Mouse (Mus musculus): ENCODE results near the gene Cfdp1. TPM values are rescaled to one million over a fixed set of nuclear protein-coding genes. Genes with fewer than 3 reads are reported as not detected.
A peak's percentile ranks its signal among the peaks of the same experiment; 100 is the strongest.

Gene Cfdp1
- polyA plus RNA-seq, 1 experiment, result 94.5 TPM

DNA sequence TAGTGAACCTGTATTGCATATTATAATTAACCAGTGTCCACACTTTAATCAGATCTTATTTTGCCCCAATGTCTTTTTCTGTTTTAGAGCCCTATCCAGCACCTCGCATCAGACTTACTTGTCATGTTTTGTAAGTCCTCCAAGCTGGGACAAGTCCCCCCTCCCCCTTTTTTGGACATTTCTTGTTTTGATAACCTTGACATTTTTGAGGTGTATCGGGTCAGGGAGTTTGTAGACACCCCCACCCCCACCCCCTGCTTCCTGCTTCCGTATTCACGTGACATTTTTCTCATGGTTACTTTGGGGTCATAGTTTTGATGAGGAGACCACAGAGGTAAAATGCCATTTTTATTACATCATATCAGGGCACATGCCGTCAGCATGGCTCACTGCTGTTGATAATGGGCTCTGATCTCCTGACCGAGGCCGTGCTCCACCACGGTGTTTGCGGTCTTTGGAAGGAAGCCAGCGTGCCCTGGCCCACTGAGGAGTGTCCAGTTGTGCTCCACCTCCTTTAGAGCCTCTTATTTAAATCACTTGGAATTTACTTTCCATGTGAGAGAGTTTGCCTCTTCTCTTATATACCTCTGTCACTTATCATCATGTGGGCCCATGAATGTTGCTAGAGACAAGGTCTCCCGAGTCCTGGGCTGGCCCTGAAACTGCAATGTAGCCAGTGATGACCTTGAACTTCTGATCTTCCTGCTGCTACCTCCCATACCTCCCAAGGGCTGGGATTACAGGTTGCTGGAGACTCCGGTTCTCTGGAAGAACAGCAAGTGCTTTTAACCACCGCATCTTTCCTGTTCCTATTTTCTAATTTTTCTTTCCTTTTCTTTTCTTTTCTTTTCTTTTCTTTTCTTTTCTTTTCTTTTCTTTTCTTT is 107.3 kb downstream of the Cfdp1 start:
- Histone ChIP-seq H3K4me3 (replicated peaks; ENCODE audit: insufficient read depth, low read depth, low read length) (no peak overlapping the region), H3K4me1 (ENCODE audit: control insufficient read depth, insufficient read depth, low read length) (peaks cover 20% of the 10 kb centered on the region), H3K27ac (ENCODE audit: insufficient read depth, low read length) (no peak overlapping the region), H3K27me3 (ENCODE audit: control insufficient read depth, insufficient read depth, low read length) (no peaks in the 10 kb centered on the region)
- 68% methylated on average over 13 of the region's 13 CpGs for WGBS
- TF ChIP-seq POLR2A (IDR thresholded peaks at IDR 0.05; ENCODE audit: borderline replicate concordance, insufficient read depth, low read length), result no peak
- TF ChIP-seq CTCF (IDR thresholded peaks at IDR 0.05; ENCODE audit: borderline replicate concordance, insufficient read depth, low read depth, low read length), result no peak
- peak in 1 of 2 experiments; percentile 8 for DNase-seq

DNA sequence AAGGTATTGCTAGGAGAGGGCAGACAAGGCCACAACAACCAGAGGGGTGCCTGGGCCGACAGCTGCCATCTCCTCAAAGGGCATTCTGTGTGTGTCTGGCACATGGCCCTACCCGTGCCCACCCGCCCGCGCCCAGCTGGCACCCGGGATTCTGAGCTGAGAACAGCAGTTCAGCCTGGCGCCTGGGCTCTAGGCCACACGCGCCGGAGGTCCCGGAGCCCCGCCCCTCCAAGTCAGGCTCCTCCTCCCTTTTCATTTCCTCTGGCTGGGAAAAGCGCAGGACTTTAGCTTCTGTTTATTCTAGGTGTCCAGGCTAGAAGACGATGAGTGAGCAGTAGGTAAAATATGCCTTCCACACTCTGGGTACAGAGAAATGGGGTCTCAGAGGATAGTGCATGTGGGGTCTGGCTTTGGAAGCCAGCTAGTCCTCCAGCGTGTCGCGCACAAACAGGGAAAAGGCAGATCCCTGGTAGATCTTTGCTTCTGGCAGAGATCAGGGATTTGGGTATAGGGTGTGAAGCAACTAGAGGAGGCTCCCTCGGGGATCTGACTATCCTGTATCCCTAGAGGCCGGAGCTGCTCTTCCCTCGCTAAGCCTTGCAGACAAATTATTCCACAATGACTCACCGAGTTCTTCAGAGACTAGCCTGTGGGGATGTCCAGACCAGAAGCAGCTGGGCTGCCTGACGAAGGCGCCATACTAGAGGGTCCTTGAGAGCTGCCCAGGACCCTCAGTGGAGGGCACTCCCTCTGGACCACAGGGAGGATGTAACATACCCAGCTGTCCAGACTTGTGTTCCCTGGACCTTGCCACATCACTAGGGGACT is 108.3 kb downstream of the Cfdp1 start:
- Histone ChIP-seq H3K4me1 (ENCODE audit: control insufficient read depth, insufficient read depth, low read length) (peaks cover 29% of the 10 kb centered on the region), H3K27ac (ENCODE audit: insufficient read depth, low read length) (no peak overlapping the region), H3K27me3 (ENCODE audit: control insufficient read depth, insufficient read depth, low read length) (no peaks in the 10 kb centered on the region), H3K4me3 (replicated peaks; ENCODE audit: insufficient read depth, low read depth, low read length) (no peak overlapping the region)
- WGBS, result 11% methylated on average over 23 of the region's 23 CpGs
- DNase-seq, result peak; percentile 62 to 64
- no peak for TF ChIP-seq POLR2A (IDR thresholded peaks at IDR 0.05; ENCODE audit: borderline replicate concordance, insufficient read depth, low read length)
- no peak for TF ChIP-seq CTCF (IDR thresholded peaks at IDR 0.05; ENCODE audit: borderline replicate concordance, insufficient read depth, low read depth, low read length)

DNA sequence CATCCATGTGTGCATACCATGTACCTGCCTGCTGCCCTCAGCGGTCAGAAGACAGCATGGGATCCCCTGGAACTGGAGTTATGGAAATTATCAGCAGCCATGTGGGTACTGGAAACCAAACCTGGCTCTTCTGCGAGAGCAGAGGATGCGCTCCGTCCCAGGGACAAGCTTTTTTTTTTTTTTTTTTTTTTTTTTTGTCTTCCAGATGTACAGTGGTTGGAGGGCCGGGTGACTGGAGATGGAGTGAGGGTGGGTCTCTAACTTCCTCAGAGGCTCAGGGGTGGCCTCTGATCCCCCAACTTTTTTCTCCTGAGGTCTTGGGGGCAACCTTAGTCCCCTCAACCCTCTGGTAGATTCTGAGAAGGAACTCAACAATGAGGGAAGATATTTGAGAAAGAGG is 109.0 kb downstream of the Cfdp1 start:
- DNase-seq, result no peak
- H3K27ac ChIP-seq (ENCODE audit: insufficient read depth, low read length), result no peak overlapping the region
- H3K4me1 ChIP-seq (ENCODE audit: control insufficient read depth, insufficient read depth, low read length), result peaks cover 36% of the 10 kb centered on the region
- 57% methylated on average over 5 of the region's 5 CpGs for WGBS
- H3K4me3 ChIP-seq (replicated peaks; ENCODE audit: insufficient read depth, low read depth, low read length), result no peak overlapping the region
- no peaks in the 10 kb centered on the region for H3K27me3 ChIP-seq (ENCODE audit: control insufficient read depth, insufficient read depth, low read length)
- TF ChIP-seq POLR2A (IDR thresholded peaks at IDR 0.05; ENCODE audit: borderline replicate concordance, insufficient read depth, low read length), result no peak
- no peak for TF ChIP-seq CTCF (IDR thresholded peaks at IDR 0.05; ENCODE audit: borderline replicate concordance, insufficient read depth, low read depth, low read length)

DNA sequence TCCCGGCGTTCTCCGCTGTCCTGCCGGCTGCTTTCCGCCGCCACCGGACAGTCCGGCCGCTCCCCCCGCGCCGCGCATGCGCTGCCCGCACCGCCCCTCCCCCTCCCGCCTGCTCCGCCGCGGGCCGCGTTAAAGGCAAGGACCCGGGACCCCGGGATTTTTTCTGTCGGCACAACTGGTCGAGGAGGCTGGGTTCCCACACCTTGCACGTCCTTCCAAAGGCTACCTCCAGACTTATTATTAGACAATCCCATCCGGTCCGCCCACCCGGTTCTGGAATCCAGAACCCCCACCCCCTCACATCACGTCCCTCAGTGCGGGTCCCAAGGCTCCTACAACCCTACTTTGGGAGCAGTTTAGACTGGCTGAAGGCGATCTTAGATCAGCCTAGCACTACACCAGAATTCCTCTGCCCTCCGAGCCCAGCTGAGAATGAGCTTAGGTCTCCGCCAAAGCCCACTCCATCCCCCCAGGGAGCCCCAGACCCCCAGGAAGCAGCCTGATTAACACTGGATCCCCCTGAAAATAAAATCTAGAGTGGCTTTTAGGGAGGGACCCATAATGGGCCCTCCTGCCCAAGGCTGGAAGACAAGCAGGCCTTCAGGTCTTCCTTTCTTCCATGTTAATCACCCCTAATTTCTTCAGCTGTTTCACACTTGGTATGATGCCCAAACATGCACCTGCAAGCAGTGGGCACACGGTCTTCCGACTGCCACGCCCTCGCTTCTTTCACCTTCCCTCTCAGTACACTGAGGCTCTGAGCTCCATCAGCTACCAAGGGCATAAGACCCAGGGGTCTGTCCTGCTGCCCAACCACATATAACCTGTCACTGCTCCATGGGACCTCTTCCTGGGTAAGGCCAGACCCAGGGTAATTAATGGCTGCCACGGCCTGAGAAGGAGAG is 110.0 kb downstream of the Cfdp1 start, which contains the start of gene Bcar1:
Gene Bcar1 (minus strand): TSS at position 18 of the 905 bp plus-strand sequence.
- WGBS, result 6% methylated on average over 38 of the region's 40 CpGs
- Histone ChIP-seq H3K4me1 (ENCODE audit: control insufficient read depth, insufficient read depth, low read length) (peaks cover 46% of the 10 kb centered on the region), H3K4me3 (replicated peaks; ENCODE audit: insufficient read depth, low read depth, low read length) (peak within 1 kb of the TSS; percentile 63), H3K27ac (ENCODE audit: insufficient read depth, low read length) (peak within 1 kb of the TSS; percentile 66), H3K27me3 (ENCODE audit: control insufficient read depth, insufficient read depth, low read length) (no peaks in the 10 kb centered on the region)
- peak; percentile 82 to 85 for DNase-seq
- TF ChIP-seq CTCF (IDR thresholded peaks at IDR 0.05; ENCODE audit: borderline replicate concordance, insufficient read depth, low read depth, low read length) (no peak), POLR2A (IDR thresholded peaks at IDR 0.05; ENCODE audit: borderline replicate concordance, insufficient read depth, low read length) (peak; percentile 16; the same call in 1 of the 2 replicates)

DNA sequence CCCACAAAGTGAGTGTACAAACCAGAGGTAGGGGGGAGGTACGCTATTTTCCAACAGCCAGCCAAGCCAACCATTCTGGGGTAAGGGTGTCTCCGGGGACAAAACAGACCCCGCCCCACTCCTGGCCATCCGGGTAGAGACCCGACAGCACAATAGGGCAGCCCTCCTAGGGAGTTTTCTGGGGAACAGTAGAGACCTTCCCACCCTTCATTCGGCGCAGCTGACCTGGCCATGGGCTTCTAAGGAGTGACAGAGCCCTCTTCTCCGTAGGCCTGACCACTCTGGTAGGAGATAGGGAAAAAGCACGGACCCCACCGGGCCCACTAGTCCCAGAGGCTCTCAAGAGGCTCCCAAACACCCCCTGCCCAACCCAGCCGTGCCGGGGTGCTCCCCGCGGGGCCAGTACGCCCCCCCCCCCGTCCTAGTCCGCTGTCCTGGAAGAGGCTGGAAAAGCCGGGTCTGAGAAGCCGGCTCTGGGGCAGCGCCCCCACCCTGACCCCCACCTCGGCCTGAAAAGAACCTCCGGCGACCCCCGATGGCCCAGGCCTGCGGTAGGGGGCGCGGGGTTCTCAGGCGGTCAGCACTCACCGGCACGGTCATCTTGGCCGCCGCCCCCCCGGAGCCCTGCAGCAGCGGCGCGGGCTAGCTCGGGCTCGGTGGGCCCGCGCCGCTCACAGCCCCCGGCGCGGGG is 110.8 kb downstream of the Cfdp1 start:
- DNase-seq, result peak in 1 of 2 experiments; percentile 54
- Histone ChIP-seq H3K4me1 (ENCODE audit: control insufficient read depth, insufficient read depth, low read length) (peaks cover 50% of the 10 kb centered on the region), H3K27me3 (ENCODE audit: control insufficient read depth, insufficient read depth, low read length) (no peaks in the 10 kb centered on the region), H3K27ac (ENCODE audit: insufficient read depth, low read length) (peak overlapping the region; percentile 55), H3K4me3 (replicated peaks; ENCODE audit: insufficient read depth, low read depth, low read length) (peak overlapping the region; percentile 63)
- TF ChIP-seq CTCF (IDR thresholded peaks at IDR 0.05; ENCODE audit: borderline replicate concordance, insufficient read depth, low read depth, low read length) (no peak), POLR2A (IDR thresholded peaks at IDR 0.05; ENCODE audit: borderline replicate concordance, insufficient read depth, low read length) (no peak)
- under 1% methylated on average over 36 of the region's 44 CpGs for whole genome bisulfite sequencing

DNA sequence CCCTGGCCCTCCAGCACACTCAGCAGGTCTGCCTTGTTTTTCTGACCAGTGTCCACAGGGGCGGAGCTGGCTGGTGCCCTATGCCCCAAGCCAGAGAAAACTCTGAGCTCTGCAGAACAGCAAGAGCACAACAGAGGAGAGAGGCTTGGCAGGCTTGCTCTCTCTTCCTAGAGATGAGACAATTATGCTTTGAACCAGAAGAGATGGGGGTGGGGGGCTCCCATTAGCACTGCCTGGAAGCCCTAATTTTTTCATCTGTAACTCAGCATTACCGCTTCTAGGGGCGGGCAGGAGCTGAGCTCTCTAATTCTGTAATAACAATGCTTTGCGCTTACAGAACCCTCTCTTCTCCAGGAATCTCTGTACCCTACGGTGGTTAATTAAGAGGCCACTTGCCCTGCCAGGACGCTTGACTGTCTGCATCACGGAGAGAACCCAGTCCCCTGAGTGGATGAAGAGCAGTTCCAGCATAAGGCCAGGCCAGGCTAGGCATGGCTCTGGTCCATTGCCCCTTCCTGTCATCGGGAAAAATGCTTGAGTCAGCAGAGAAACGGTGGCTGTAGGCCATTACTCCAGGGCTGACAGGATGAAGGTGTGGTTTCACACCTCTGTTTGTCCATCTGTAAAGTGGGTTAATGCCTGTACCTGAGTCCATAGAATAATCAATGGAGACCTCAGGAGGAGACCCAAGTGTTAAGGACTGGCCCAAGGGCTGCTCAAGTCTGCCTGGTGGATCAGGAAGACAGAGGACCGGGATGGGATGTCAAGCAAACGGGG is 111.6 kb downstream of the Cfdp1 start:
- WGBS, result under 1% methylated on average over 11 of the region's 11 CpGs
- Histone ChIP-seq H3K27me3 (ENCODE audit: control insufficient read depth, insufficient read depth, low read length) (no peaks in the 10 kb centered on the region), H3K4me1 (ENCODE audit: control insufficient read depth, insufficient read depth, low read length) (peaks cover 51% of the 10 kb centered on the region), H3K4me3 (replicated peaks; ENCODE audit: insufficient read depth, low read depth, low read length) (peak overlapping the region; percentile 63), H3K27ac (ENCODE audit: insufficient read depth, low read length) (peak overlapping the region; percentile 55)
- DNase-seq, result peak; percentile 78 to 85
- TF ChIP-seq POLR2A (IDR thresholded peaks at IDR 0.05; ENCODE audit: borderline replicate concordance, insufficient read depth, low read length) (no peak), CTCF (IDR thresholded peaks at IDR 0.05; ENCODE audit: borderline replicate concordance, insufficient read depth, low read depth, low read length) (no peak)
